Mouse (Mus musculus) liver, adult 2 months (tissue): ENCODE measurements around the gene Pot1b.
A peak's percentile ranks its signal among the peaks of the same experiment; 100 is the strongest.

Source experiments
- CTCF ChIP-seq: fragments of 200-500 bp; IDR thresholded peaks from 2 replicates; pipeline ENCODE4 v1.5.1; 2011; ENCODE audit warnings: low read depth, low read length, control low read depth
- POLR2A ChIP-seq: fragments of 200-500 bp; IDR thresholded peaks from 2 replicates; pipeline ENCODE4 v1.6.1; 2011; ENCODE audit warnings: low read length, control low read depth; ENCODE audit not compliant: insufficient read depth; ENCODE audit errors: extremely low read depth

- TF ChIP-seq POLR2A (no peak), CTCF (0 out of 2 replicates have a peak, but pooled peaks have one; percentile 10)
Observed at GRCm38 (mm10) chr17:55711984-55712811, at the start of gene Pot1b.
